Mouse (Mus musculus): Measurements from ENCODE around the gene Ppt1.

- TF ChIP-seq CTCF (IDR thresholded peaks at IDR 0.05 in 2 of 3, conservative IDR thresholded peaks at IDR 0.05 in 1 of 3; ENCODE audit: control insufficient read depth in 1 of 3, insufficient read depth in 1 of 3, low read depth in 2 of 3, low read length in 3 of 3, poor library complexity in 1 of 3, severe bottlenecking in 1 of 3) (peak; percentile 39 to 64 (median 63)), POLR2AphosphoS2 (IDR thresholded peaks at IDR 0.05; ENCODE audit: low read length) (no peak), EP300 (IDR thresholded peaks at IDR 0.05; ENCODE audit: low read depth in 1 of 2, low read length in 2 of 2) (no peak), TAL1 (IDR thresholded peaks at IDR 0.05; ENCODE audit: low read length) (no peak), GATA1 (IDR thresholded peaks at IDR 0.05; ENCODE audit: low read depth, low read length) (no peak), POLR2A (IDR thresholded peaks at IDR 0.05; ENCODE audit: control insufficient read depth in 1 of 2, insufficient read depth in 1 of 2, low read depth in 1 of 2, low read length in 2 of 2, poor library complexity in 1 of 2) (no peak), ZNF384 (IDR thresholded peaks at IDR 0.05; ENCODE audit: low read depth, low read length) (no peak), CHD2 (IDR thresholded peaks at IDR 0.05; ENCODE audit: low read length) (no peak), TCF12 (IDR thresholded peaks at IDR 0.05; ENCODE audit: low read depth, low read length) (no peak), SIN3A (IDR thresholded peaks at IDR 0.05; ENCODE audit: low read length) (no peak), ETS1 (IDR thresholded peaks at IDR 0.05; ENCODE audit: low read depth, low read length) (no peak), E2F4 (IDR thresholded peaks at IDR 0.05; ENCODE audit: borderline replicate concordance, low read depth, low read length) (no peak), USF1 (IDR thresholded peaks at IDR 0.05; ENCODE audit: low read depth, low read length) (no peak), MAZ (IDR thresholded peaks at IDR 0.05; ENCODE audit: low read depth, low read length) (no peak)
These were observed 34.0 kb downstream of the Ppt1 start for GRCm38 (mm10) chr4:122870027-122870426.
